Mouse (Mus musculus): ENCODE measurements around the gene Tmem223.

DNA sequence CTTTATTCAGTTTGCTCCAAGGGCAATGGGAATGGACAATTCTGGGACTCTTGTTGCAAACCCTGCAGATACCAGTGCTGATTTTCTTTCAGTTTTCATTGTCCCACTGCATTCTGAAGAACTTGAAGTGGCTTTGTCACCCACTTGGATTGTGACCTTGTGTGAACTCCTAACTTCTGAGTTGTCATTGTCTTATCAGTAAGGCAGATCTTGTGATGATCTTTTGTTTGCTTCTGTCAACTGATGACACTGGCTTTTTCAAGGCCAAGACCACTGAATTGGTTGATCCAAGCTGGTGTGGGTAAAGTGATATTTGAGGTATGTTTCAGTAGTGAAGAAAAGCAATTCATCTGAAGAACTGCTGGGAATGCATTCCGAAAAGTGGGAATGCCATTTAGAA, 25.4 kb upstream of the Tmem223 start:
- TF ChIP-seq CTCF (IDR thresholded peaks at IDR 0.05; ENCODE audit: low read depth), result no peak
- TF ChIP-seq EP300 (IDR thresholded peaks at IDR 0.05; ENCODE audit: low read depth), result no peak
